Mouse (Mus musculus): Measurements from ENCODE around the gene Upk3bl. TPM values are rescaled to one million over a fixed set of nuclear protein-coding genes. Genes with fewer than 3 reads are reported as not detected.

Upk3bl gene
- under 1 TPM in 1 of 2 experiments, not detected in 1; 0.27 TPM for total RNA-seq (2021)
- long read RNA-seq, experiment 1 = 0 reads
- long read RNA-seq, experiment 2, partial matches to known transcripts = 0 of 1 reads
- long read RNA-seq, experiment 2, other reads (novel, unspliced or antisense) = 0 of 1 reads

GRCm38 (mm10) chr5:136054301-136055077, at the start of gene Upk3bl:
Gene Upk3bl, plus strand, starts transcription at chr5:136054492.
- intact Hi-C loops (cut with DNase I; ENCODE audit: low total_unique reads) = loop anchor here (5.0 to 10.0 kb wide), 2 partner anchors 72 to 160 kb away; partner anchors contain the start of gene Zp3
- no peak for DNase-seq

- no peak for DNase-seq
- intact Hi-C loops (cut with DNase I; ENCODE audit: low total_unique reads) = no loop called here
Measured at GRCm38 (mm10) chr5:136004537-136004936, 49.8 kb upstream of the Upk3bl start.

GRCm38 (mm10) chr5:136007745-136008144, 46.5 kb upstream of the Upk3bl start:
- no peak for DNase-seq
- intact Hi-C loops (cut with DNase I; ENCODE audit: low total_unique reads) = no loop called here

- intact Hi-C loops (cut with DNase I; ENCODE audit: low total_unique reads) = no loop called here
- DNase-seq = no peak
Measured at GRCm38 (mm10) chr5:136014877-136015276, 39.4 kb upstream of the Upk3bl start.

- intact Hi-C loops (cut with DNase I; ENCODE audit: low total_unique reads) = no loop called here
- DNase-seq = no peak
Measured at GRCm38 (mm10) chr5:136015586-136015985, 38.7 kb upstream of the Upk3bl start.

GRCm38 (mm10) chr5:136016014-136016876, 38.0 kb upstream of the Upk3bl start:
- intact Hi-C loops (cut with DNase I; ENCODE audit: low total_unique reads) = no loop called here
- DNase-seq = no peak

- intact Hi-C loops (cut with DNase I; ENCODE audit: low total_unique reads) = no loop called here
- DNase-seq = peak; percentile 59
Measured at GRCm38 (mm10) chr5:136017262-136017661, 37.0 kb upstream of the Upk3bl start.

- intact Hi-C loops (cut with DNase I; ENCODE audit: low total_unique reads) = no loop called here
- no peak for DNase-seq
Measured at GRCm38 (mm10) chr5:136018726-136019125, 35.6 kb upstream of the Upk3bl start.

GRCm38 (mm10) chr5:136019907-136020306, 34.4 kb upstream of the Upk3bl start:
- DNase-seq = peak; percentile 35
- intact Hi-C loops (cut with DNase I; ENCODE audit: low total_unique reads) = no loop called here

GRCm38 (mm10) chr5:136025712-136026111, 28.6 kb upstream of the Upk3bl start:
- peak; percentile 74 for DNase-seq
- intact Hi-C loops (cut with DNase I; ENCODE audit: low total_unique reads) = no loop called here

GRCm38 (mm10) chr5:136026859-136027258, 27.4 kb upstream of the Upk3bl start:
- intact Hi-C loops (cut with DNase I; ENCODE audit: low total_unique reads) = no loop called here
- no peak for DNase-seq

- no peak for DNase-seq
Measured at GRCm38 (mm10) chr5:136027612-136028311, 26.5 kb upstream of the Upk3bl start.

GRCm38 (mm10) chr5:136034868-136035267, 19.4 kb upstream of the Upk3bl start:
- DNase-seq = no peak
- intact Hi-C loops (cut with DNase I; ENCODE audit: low total_unique reads) = no loop called here

More at GRCm38 (mm10) chr5:136027612-136028311, 26.5 kb upstream of the Upk3bl start:
- intact Hi-C loops (cut with DNase I; ENCODE audit: low total_unique reads) = no loop called here

GRCm38 (mm10) chr5:136035285-136035684, 19.0 kb upstream of the Upk3bl start:
- no peak for DNase-seq
- intact Hi-C loops (cut with DNase I; ENCODE audit: low total_unique reads) = no loop called here

GRCm38 (mm10) chr5:136036667-136037066, 17.6 kb upstream of the Upk3bl start:
- no peak for DNase-seq
- intact Hi-C loops (cut with DNase I; ENCODE audit: low total_unique reads) = no loop called here

- intact Hi-C loops (cut with DNase I; ENCODE audit: low total_unique reads) = no loop called here
- DNase-seq = no peak
Measured at GRCm38 (mm10) chr5:136038258-136039214, 15.8 kb upstream of the Upk3bl start, which contains the start of gene Upk3b. Gene Upk3b, plus strand, starts transcription at chr5:136038496.

GRCm38 (mm10) chr5:136040210-136040609, 14.1 kb upstream of the Upk3bl start:
- no peak for DNase-seq
- intact Hi-C loops (cut with DNase I; ENCODE audit: low total_unique reads) = no loop called here

- intact Hi-C loops (cut with DNase I; ENCODE audit: low total_unique reads) = no loop called here
- DNase-seq = no peak
Measured at GRCm38 (mm10) chr5:136041260-136041659, 13.0 kb upstream of the Upk3bl start.

All from gastrocnemius, postnatal 14 days (tissue).